Mouse (Mus musculus) hindbrain, embryonic 13.5 days (tissue): ENCODE measurements at regions not wholly inside any gene's neighbourhood (a gene's known extent, or its start where the extent isn't known, plus 50 kb on each side); places are given as distances from the start of the nearest gene placed in this dataset.

Experiments
- ATAC-seq: fragments of 200-750 bp; cut with Nextera tagmentation; 2 replicates; pipeline ENCODE4 v1.8.0; 2017; ENCODE audit warnings: moderate TSS enrichment; ENCODE audit not compliant: low FRiP score
- H3K27ac ChIP-seq: fragments of 300-500 bp; sonication (generic); 2 replicates; pipeline ENCODE4 v1.5.1; 2015; ENCODE audit warnings: inconsistent platforms, mild to moderate bottlenecking, moderate library complexity
- H3K27me3 ChIP-seq: fragments of 300-500 bp; sonication (generic); 2 replicates; pipeline ENCODE4 v1.6.1; 2015; ENCODE audit warnings: mild to moderate bottlenecking, inconsistent platforms
- H3K36me3 ChIP-seq: fragments of 300-500 bp; sonication (generic); 2 replicates; pipeline ENCODE4 v1.6.1; 2015; ENCODE audit warnings: mild to moderate bottlenecking, inconsistent platforms
- H3K4me1 ChIP-seq: fragments of 300-500 bp; sonication (generic); replicated peaks from 2 replicates; pipeline ENCODE4 v1.6.1; 2015; ENCODE audit warnings: inconsistent platforms
- H3K4me2 ChIP-seq: fragments of 300-500 bp; sonication (generic); 2 replicates; pipeline ENCODE4 v1.6.1; 2015; ENCODE audit warnings: inconsistent platforms, mild to moderate bottlenecking, moderate library complexity
- H3K4me3 ChIP-seq: fragments of 300-500 bp; sonication (generic); 2 replicates; pipeline ENCODE4 v1.5.1; 2015; ENCODE audit warnings: mild to moderate bottlenecking, inconsistent platforms
- H3K9ac ChIP-seq: fragments of 300-500 bp; sonication (generic); 2 replicates; pipeline ENCODE4 v1.6.1; 2015; ENCODE audit warnings: mild to moderate bottlenecking, inconsistent platforms
- H3K9me3 ChIP-seq: fragments of 300-500 bp; sonication (generic); 2 replicates; pipeline ENCODE4 v1.6.1; 2016; ENCODE audit warnings: inconsistent platforms
- WGBS: fragments of 180-500 bp; shearing (Covaris S2); methylation state at CpG from one replicate; pipeline ENCODE4 v1.1.7; 2015; 5-methylcytosine and 5-hydroxymethylcytosine counted together

DNA sequence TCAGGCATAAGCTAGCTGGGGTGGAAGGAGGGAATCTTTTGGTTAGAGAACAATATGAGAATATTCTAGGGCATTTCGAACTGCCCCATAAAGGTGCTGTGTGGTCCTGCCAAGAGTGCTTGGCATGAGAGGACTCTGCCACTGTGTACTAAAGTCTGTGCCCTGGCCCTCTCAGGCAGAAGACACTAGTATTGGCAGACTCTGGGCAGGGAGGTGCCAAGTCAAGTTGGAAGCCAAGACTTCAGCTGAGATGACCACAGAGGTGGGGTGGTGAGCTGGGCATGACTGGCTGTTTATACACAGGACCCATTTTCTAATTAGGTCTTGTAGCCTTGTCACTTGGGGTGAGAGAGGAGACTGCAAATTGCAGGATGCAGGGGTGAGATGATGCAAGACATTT, 104.4 kb upstream of the Glra1 start:
- Histone ChIP-seq H3K9ac (no peak overlapping the region), H3K27ac (no peak overlapping the region), H3K9me3 (no peaks in the 10 kb centered on the region), H3K4me1 (no peaks in the 10 kb centered on the region; the same call in 1 of the 2 replicates), H3K36me3 (no peaks in the 10 kb centered on the region), H3K4me3 (no peak overlapping the region), H3K27me3 (no peaks in the 10 kb centered on the region), H3K4me2 (no peak overlapping the region)
- ATAC-seq: no peak
- WGBS: 96% methylated on average over 1 of the region's 1 CpGs

DNA sequence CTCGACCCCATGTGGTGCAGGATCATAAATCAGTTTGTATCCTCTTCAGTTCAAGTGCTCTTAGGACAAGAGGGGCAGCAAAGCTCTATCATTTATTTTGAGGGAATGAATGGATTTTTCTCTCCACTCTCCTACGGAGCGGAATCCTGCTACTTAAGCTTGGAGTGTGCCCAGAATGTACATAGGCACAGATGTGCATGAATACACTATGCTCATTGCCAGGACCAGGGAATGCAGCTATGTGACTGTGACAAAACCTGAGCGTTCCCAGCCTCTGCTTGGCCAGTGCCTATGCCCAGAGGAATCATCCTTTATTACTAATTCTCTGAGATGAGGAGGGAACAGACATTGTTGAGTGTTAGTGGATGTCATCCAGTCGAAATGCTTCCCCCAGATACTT, 99.5 kb upstream of the Glra1 start:
- no peak for ATAC-seq
- H3K27ac ChIP-seq: no peak overlapping the region
- H3K9ac ChIP-seq: no peak overlapping the region
- no peaks in the 10 kb centered on the region; the same call in 1 of the 2 replicates for H3K4me1 ChIP-seq
- H3K4me3 ChIP-seq: no peak overlapping the region
- no peaks in the 10 kb centered on the region for H3K27me3 ChIP-seq
- WGBS: 70% methylated on average over 5 of the region's 5 CpGs
- H3K9me3 ChIP-seq: no peaks in the 10 kb centered on the region
- H3K4me2 ChIP-seq: no peak overlapping the region
- H3K36me3 ChIP-seq: no peaks in the 10 kb centered on the region

DNA sequence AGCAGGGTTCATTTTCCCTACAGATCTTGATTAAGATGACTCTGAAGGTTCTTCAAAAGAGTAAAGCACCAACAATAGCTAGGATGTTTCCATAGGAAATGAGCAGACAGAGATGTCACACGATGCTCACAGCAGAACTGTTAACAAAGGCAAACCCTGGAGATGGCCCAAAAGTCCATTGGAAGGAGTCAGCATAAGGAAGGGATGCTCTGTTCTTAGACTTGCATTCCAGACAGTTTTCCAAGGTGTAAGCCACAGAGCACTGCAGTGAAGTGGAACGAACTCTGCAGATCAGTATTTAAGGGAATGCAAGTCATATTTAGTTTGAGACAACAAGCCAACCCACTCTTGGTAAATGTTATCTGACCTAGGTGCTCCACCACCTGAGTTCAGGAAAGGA, 93.9 kb upstream of the Glra1 start:
- Histone ChIP-seq H3K9me3 (no peaks in the 10 kb centered on the region), H3K36me3 (no peaks in the 10 kb centered on the region), H3K4me2 (no peak overlapping the region), H3K4me3 (no peak overlapping the region), H3K9ac (no peak overlapping the region), H3K27me3 (no peaks in the 10 kb centered on the region), H3K4me1 (no peaks in the 10 kb centered on the region), H3K27ac (no peak overlapping the region)
- WGBS: 86% methylated on average over 2 of the region's 2 CpGs
- ATAC-seq: no peak

DNA sequence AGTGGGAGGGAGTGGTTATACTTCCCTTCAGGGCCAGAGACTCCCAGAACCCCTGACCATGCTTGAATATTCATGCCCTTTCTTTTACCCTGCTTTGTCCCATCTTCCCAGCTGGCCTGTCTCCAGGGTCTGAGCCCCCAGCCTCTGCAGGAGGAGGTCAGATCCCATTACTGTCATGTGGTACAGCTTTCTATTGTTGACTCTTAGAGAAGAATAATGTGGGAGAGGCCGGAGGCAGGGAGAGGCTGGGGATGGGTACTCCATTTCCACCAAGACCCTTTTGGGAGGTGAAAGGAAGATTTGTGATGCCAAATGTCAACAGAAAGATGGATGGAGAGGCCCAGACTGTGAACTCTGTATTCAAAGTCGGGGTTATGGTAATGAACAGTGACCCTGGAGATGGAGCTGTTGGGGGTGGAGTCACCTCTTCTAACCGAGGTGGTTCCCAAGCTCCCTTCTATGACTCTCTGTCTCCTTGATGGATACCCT, 77.1 kb upstream of the Glra1 start:
- Histone ChIP-seq H3K27me3 (no peaks in the 10 kb centered on the region), H3K36me3 (no peaks in the 10 kb centered on the region), H3K9ac (no peak overlapping the region), H3K4me3 (no peak overlapping the region), H3K4me1 (peaks cover 42% of the 10 kb centered on the region), H3K27ac (no peak overlapping the region), H3K4me2 (no peak overlapping the region), H3K9me3 (no peaks in the 10 kb centered on the region)
- ATAC-seq: peak; percentile 80
- WGBS: 3% methylated on average over 3 of the region's 3 CpGs

DNA sequence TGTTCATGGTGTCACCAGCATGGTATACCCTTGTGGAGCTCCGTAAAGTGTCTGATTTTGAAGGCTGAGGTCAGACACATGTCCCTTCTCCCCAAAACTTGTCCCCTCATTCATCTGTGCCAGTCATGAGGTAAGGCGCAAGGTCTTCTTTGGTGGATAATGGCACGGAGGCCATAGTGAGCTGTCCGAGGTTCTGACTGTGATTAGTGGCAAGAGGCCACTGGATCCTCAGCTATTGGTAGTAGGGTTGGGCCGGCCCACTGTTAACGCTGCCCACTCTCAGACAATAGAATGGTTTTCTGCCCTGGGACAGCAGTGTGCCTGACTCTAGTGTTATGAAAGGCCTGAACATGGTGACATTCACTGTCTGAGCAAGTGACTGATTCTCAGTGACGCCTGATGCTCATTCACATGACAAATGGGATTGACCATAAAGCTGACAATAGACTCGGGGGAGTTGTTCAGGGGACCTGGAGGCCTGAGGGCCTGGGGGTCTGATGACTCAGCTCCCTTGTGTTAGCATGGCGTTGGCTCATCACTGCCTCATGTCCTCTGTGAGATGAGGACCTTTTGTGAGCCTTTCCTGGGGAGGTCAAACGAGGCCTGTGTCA, 74.5 kb upstream of the Glra1 start:
- WGBS: 22% methylated on average over 10 of the region's 10 CpGs
- H3K36me3 ChIP-seq: no peaks in the 10 kb centered on the region
- no peaks in the 10 kb centered on the region for H3K27me3 ChIP-seq
- ATAC-seq: no peak
- H3K9me3 ChIP-seq: no peaks in the 10 kb centered on the region
- peaks cover 42% of the 10 kb centered on the region for H3K4me1 ChIP-seq
- H3K27ac ChIP-seq: no peak overlapping the region
- no peak overlapping the region for H3K4me3 ChIP-seq
- no peak overlapping the region for H3K9ac ChIP-seq
- H3K4me2 ChIP-seq: no peak overlapping the region

DNA sequence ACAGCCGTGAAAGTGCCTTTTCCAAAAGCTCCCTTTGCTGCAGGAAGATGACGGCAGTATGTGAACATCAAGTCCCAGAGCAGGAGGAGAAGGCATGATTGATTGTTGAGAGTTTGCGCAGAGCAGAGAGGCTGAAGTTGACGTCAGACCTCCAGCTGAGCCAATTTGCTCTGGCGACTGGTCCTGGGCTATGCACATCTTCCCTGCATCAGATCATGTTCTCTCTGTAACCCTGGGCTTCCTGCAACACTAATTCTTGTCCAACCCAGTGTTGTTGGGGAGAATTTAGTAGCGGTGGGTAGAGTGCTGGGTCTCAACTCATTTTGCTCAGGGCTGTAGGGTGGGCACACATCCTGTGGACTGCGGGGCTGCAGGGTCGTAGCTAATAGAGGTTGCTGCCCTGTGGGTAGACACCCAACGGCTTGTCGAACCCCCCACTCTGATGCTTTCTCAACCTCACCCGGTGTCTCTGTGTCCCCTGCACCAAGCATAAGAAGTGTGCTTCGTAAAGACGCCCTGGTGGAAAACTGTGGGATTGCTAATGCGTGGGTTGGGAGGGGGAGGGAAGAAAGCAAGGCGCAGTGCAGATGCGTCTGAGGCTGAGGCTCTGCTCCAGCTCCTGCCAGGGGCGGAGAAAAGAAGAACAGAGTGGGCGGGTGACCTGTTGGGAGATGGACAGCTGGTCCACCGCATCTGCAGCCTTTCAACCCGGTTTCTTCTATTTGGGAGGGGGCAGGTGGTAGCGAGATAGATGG, 73.4 kb upstream of the Glra1 start:
- peak overlapping the region; percentile 56 for H3K4me2 ChIP-seq

DNA sequence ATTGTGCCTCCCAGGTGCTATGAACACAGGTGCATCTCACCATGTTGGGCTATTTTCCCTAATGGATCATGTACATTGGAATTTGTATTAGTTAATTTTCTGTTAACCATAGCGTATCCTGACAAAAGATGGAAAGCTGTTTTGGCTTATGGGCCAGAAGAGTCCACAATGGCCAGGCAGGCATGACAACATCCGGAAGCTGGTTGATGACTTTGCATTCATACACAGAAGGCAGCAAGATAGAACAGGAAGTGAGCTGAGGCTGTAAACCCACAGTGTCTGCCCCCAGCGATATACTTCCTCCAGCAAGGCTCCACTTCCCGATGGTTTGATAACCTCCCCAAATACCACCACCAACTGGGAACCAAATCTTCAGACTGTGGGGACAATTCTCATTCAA, 55.1 kb upstream of the Glra1 start:
- ATAC-seq: no peak
- no peak overlapping the region for H3K4me2 ChIP-seq
- H3K4me1 ChIP-seq: no peaks in the 10 kb centered on the region
- H3K27me3 ChIP-seq: no peaks in the 10 kb centered on the region
- WGBS: 91% methylated on average over 4 of the region's 4 CpGs
- H3K4me3 ChIP-seq: no peak overlapping the region
- H3K9ac ChIP-seq: no peak overlapping the region
- H3K27ac ChIP-seq: no peak overlapping the region
- H3K9me3 ChIP-seq: no peaks in the 10 kb centered on the region
- no peaks in the 10 kb centered on the region for H3K36me3 ChIP-seq

More for the DNA sequence above, 73.4 kb upstream of the Glra1 start:
- Histone ChIP-seq H3K36me3 (no peaks in the 10 kb centered on the region), H3K4me3 (peak overlapping the region; percentile 30), H3K27me3 (no peaks in the 10 kb centered on the region), H3K9ac (peak overlapping the region; percentile 55), H3K4me1 (peaks cover 42% of the 10 kb centered on the region), H3K27ac (peak overlapping the region; percentile 70), H3K9me3 (no peaks in the 10 kb centered on the region)
- peak; percentile 72 for ATAC-seq
- WGBS: 28% methylated on average over 21 of the region's 21 CpGs

DNA sequence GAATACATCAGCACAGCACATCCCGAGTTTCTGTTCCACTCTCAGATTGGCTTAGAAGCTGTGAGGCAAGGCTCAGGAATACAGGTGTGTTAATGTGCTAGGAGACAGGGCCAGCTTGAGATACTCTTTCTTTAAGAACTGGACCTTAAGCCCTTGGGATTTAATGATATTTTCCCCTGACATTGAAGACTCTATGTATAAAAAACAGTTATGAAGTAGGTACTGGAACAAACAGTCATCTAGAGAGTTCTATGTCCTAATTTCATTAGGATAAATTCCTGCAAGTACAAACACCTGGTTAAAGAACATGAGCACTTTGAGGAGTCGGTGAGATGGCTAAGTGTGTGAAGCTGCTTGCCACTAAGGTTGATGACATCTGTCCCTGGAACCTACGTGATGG, 54.3 kb upstream of the Glra1 start:
- no peak for ATAC-seq
- Histone ChIP-seq H3K4me2 (no peak overlapping the region), H3K4me1 (no peaks in the 10 kb centered on the region), H3K9ac (no peak overlapping the region), H3K36me3 (no peaks in the 10 kb centered on the region), H3K4me3 (no peak overlapping the region), H3K27ac (no peak overlapping the region), H3K9me3 (no peaks in the 10 kb centered on the region), H3K27me3 (no peaks in the 10 kb centered on the region)
- 87% methylated on average over 3 of the region's 3 CpGs for WGBS
